In the genomic region with DNA sequence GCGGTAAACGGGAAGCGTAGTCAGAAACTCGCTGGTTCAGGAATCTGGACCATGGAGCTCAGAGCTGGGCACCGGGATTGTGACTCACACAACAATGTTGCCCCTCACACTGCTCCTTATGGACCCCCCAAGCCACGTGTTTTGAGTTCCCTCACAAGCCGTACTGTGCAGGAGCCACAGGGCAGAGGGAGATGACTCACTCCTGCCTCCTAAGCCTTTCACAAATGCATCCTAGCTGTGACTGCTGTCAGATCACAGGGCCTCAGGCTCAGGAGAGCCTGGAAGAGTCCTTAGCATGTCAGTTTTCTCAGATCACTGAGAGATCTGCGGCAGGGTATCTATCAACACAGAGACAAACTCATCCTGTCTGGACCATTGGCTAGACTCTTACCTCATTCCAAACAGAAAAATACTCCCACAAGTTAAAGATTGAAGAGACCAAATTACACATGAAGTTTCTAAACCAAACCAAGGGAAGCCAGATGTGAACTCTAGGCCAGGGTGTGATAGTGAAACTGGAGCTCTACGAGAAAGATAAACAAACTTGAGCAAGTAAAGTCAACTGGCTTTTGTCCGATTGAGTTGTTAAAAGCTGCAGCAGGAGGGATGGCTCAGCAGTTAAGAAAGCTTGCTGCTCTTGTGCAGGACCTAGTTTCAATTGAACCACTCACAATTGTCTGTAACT, we compare ENCODE assay signal across 11 mouse cellular contexts. TPM values are rescaled to one million over a fixed set of nuclear protein-coding genes. Genes with fewer than 3 reads are reported as not detected.
DNase-seq lines count a peak whose midpoint lies in the region; ATAC-seq and TF ChIP-seq lines count a peak whose summit lies in the region.
"Had no signal": no experiment of that assay in that cellular context is flagged by ENCODE, and none has a peak within 500 bp of the region (broad histone marks: within the 10 kb centered on the region; RNA-seq: fewer than 3 reads in every experiment).

No protein-coding gene starts in this region.

- no peak overlapping the region for H3K4me3 ChIP-seq in heart, embryonic 13.5 days
- H3K4me3 ChIP-seq in heart, embryonic 11.5 days (ENCODE audit: low read depth, low read length) = no peak overlapping the region
- H3K4me3 ChIP-seq in embryonic facial prominence, embryonic 11.5 days (ENCODE audit: low read depth, low read length) = no peak overlapping the region
- H3K4me3 ChIP-seq in liver, embryonic 14.5 days (ENCODE audit: insufficient read depth in 1 of 2, low read depth in 2 of 2, low read length in 2 of 2) = no peak overlapping the region

- ATAC-seq in heart, embryonic 13.5 days (ENCODE audit: extremely low read depth, insufficient number of reproducible peaks, low FRiP score, low TSS enrichment) = no peak
- no peak for ATAC-seq in heart, embryonic 11.5 days (replicated peaks; ENCODE audit: insufficient number of reproducible peaks, low FRiP score, low TSS enrichment)
- no peak for ATAC-seq in embryonic facial prominence, embryonic 11.5 days (replicated peaks; ENCODE audit: insufficient number of reproducible peaks, low FRiP score, low TSS enrichment, low read depth)
- ATAC-seq in liver, embryonic 14.5 days (ENCODE audit: insufficient read depth) = peak; percentile 13; the same call in 1 of the 2 replicates
- no peak for ATAC-seq in granulocyte monocyte progenitor cell, adult 5-6 weeks (replicated peaks; ENCODE audit: poor library complexity, severe bottlenecking)
- ATAC-seq in inflammation-experienced regulatory T-cells, adult 6 months = no peak
- ATAC-seq in activated CD4-positive, CD25-positive, alpha-beta regulatory T cell, adult 4 months = no peak
- ATAC-seq: hindbrain, embryonic 16.5 days had no signal

- peak overlapping the region; percentile 55 for H3K27ac ChIP-seq in heart, embryonic 13.5 days (replicated peaks)
- no peak overlapping the region for H3K27ac ChIP-seq in heart, embryonic 11.5 days (ENCODE audit: low read depth, low read length)
- peak overlapping the region; percentile 62; the same call in 1 of the 2 replicates for H3K27ac ChIP-seq in embryonic facial prominence, embryonic 11.5 days (replicated peaks; ENCODE audit: low read depth, low read length)
- H3K27ac ChIP-seq in liver, embryonic 14.5 days = no peak overlapping the region

- TF ChIP-seq EP300 in liver, embryonic 14.5 days (IDR thresholded peaks at IDR 0.05; ENCODE audit: low read depth) = no peak

- peaks cover 18% of the 10 kb centered on the region for H3K4me1 ChIP-seq in heart, embryonic 13.5 days
- H3K4me1 ChIP-seq in heart, embryonic 11.5 days (ENCODE audit: control insufficient read depth, insufficient read depth, low read length) = peaks cover 10% of the 10 kb centered on the region
- no peaks in the 10 kb centered on the region; the same call in 1 of the 2 replicates for H3K4me1 ChIP-seq in embryonic facial prominence, embryonic 11.5 days (ENCODE audit: control insufficient read depth, insufficient read depth, low read length)
- peaks cover 0 to 5% of the 10 kb centered on the region in 2 experiments; a peak in 1 of 4 replicates for H3K4me1 ChIP-seq in liver, embryonic 14.5 days (replicated peaks; ENCODE audit: control insufficient read depth in 2 of 2, insufficient read depth in 2 of 2, low read length in 1 of 2)

- no peak overlapping the region for H3K9ac ChIP-seq in heart, embryonic 13.5 days
- H3K9ac ChIP-seq in heart, embryonic 11.5 days (ENCODE audit: low read depth, low read length) = no peak overlapping the region
- H3K9ac ChIP-seq in embryonic facial prominence, embryonic 11.5 days (replicated peaks; ENCODE audit: low read length) = no peak overlapping the region
- no peak overlapping the region for H3K9ac ChIP-seq in liver, embryonic 14.5 days (replicated peaks)

- H3K27me3 ChIP-seq in heart, embryonic 13.5 days (replicated peaks) = no peaks in the 10 kb centered on the region
- no peaks in the 10 kb centered on the region for H3K27me3 ChIP-seq in heart, embryonic 11.5 days (ENCODE audit: control insufficient read depth, insufficient read depth, low read length)
- no peaks in the 10 kb centered on the region for H3K27me3 ChIP-seq in embryonic facial prominence, embryonic 11.5 days (ENCODE audit: control insufficient read depth, insufficient read depth, low read length)
- no peaks in the 10 kb centered on the region for H3K27me3 ChIP-seq in liver, embryonic 14.5 days (ENCODE audit: control insufficient read depth, insufficient read depth, low read length)

- no peak overlapping the region for H3K4me2 ChIP-seq in heart, embryonic 13.5 days
- no peak overlapping the region for H3K4me2 ChIP-seq in heart, embryonic 11.5 days
- H3K4me2 ChIP-seq in embryonic facial prominence, embryonic 11.5 days (ENCODE audit: low read depth, low read length) = no peak overlapping the region
- H3K4me2 ChIP-seq in liver, embryonic 14.5 days (ENCODE audit: low read depth) = no peak overlapping the region

- DNase-seq in 3T3-L1 (ENCODE audit: low read depth, low spot score) = peak; percentile 71
- peak; percentile 58 for DNase-seq in embryonic facial prominence, embryonic 11.5 days (ENCODE audit: low spot score)
- DNase-seq in liver, embryonic 14.5 days (ENCODE audit: low read depth in 3 of 3, low spot score in 3 of 3) = no peak
- DNase-seq: cerebellum, adult 9-10 months; thymus, postnatal 36 days had no signal

- TF ChIP-seq CTCF in liver, embryonic 14.5 days (IDR thresholded peaks at IDR 0.05; ENCODE audit: low read depth) = no peak

- WGBS in heart, embryonic 13.5 days = 58% methylated on average over 10 of the region's 10 CpGs
- 56% methylated on average over 10 of the region's 10 CpGs for WGBS in heart, embryonic 11.5 days (ENCODE audit: insufficient replicate concordance)
- WGBS in embryonic facial prominence, embryonic 11.5 days = 63% methylated on average over 10 of the region's 10 CpGs
- WGBS in liver, embryonic 14.5 days (ENCODE audit: insufficient replicate concordance) = 65% methylated on average over 10 of the region's 10 CpGs

- H3K9me3 ChIP-seq in heart, embryonic 13.5 days = peaks cover 2% of the 10 kb centered on the region
- no peaks in the 10 kb centered on the region for H3K9me3 ChIP-seq in heart, embryonic 11.5 days (replicated peaks; ENCODE audit: control insufficient read depth, low read length)
- no peaks in the 10 kb centered on the region for H3K9me3 ChIP-seq in embryonic facial prominence, embryonic 11.5 days (replicated peaks; ENCODE audit: control insufficient read depth, low read length)
- no peaks in the 10 kb centered on the region for H3K9me3 ChIP-seq in liver, embryonic 14.5 days (ENCODE audit: control insufficient read depth, low read length)

- H3K36me3 ChIP-seq in heart, embryonic 13.5 days = no peaks in the 10 kb centered on the region
- no peaks in the 10 kb centered on the region for H3K36me3 ChIP-seq in heart, embryonic 11.5 days (ENCODE audit: control insufficient read depth, insufficient read depth, low read length)
- H3K36me3 ChIP-seq in embryonic facial prominence, embryonic 11.5 days (replicated peaks; ENCODE audit: control insufficient read depth, insufficient read depth, low read depth, low read length) = no peaks in the 10 kb centered on the region
- no peaks in the 10 kb centered on the region for H3K36me3 ChIP-seq in liver, embryonic 14.5 days (replicated peaks; ENCODE audit: control insufficient read depth, insufficient read depth, low read depth)

RNA-seq across cellular contexts. Expression of gene Nfil3, which starts 13.5 kb away (rescaled TPM):
- 36.8 and 41.9 TPM in 2 replicates for polyA plus RNA-seq in heart, embryonic 13.5 days (2015; fragmentation: Nextera tagmentation; extraction: Ambion mirVana)
- 35.3 and 42.3 TPM in 2 replicates for polyA plus RNA-seq in heart, embryonic 11.5 days (2014; fragmentation: Nextera tagmentation; extraction: Ambion mirVana)
- polyA plus RNA-seq in embryonic facial prominence, embryonic 11.5 days (2014; fragmentation: Nextera tagmentation; extraction: Ambion mirVana) = 23.9 and 25.4 TPM in 2 replicates
- polyA plus RNA-seq in liver, embryonic 14.5 days (2012; rRNA removed) = 0.81 and 1.0 TPM in 2 replicates
- 2.1 and 2.6 TPM in 2 replicates for polyA plus RNA-seq in liver, embryonic 14.5 days (2014; fragmentation: Nextera tagmentation; extraction: Ambion mirVana)
- total RNA-seq in granulocyte monocyte progenitor cell, adult 5-6 weeks (2014; fragmentation: Nextera tagmentation) = 3.9 and 8.3 TPM in 2 replicates
- total RNA-seq in granulocyte monocyte progenitor cell, adult 5-6 weeks (2017) = 14.0 and 14.5 TPM in 2 replicates
- 1 to 10 TPM; 2.7 to 4.1 (median 3.8) TPM for polyA plus RNA-seq in inflammation-experienced regulatory T-cells, adult 6 months (2017; shearing (Covaris generic))
- 1 to 10 TPM; 3.7 to 4.2 TPM for polyA plus RNA-seq in activated CD4-positive, CD25-positive, alpha-beta regulatory T cell, adult 4 months (2017; shearing (Covaris generic))

Comparison
In these comparisons a context has a peak if more than half of its experiments do, and no peak if none do; other contexts are left out.
1. H3K27ac ChIP-seq: peak in heart, embryonic 13.5 days (single experiment) and embryonic facial prominence, embryonic 11.5 days (single experiment); none in heart, embryonic 11.5 days (single experiment) and liver, embryonic 14.5 days (single experiment).
2. DNase-seq: peak in 3T3-L1 (single experiment) and embryonic facial prominence, embryonic 11.5 days (single experiment); none in liver, embryonic 14.5 days (0 of 3).